Mouse (Mus musculus): ENCODE results near the gene Mrm3.

Gene Mrm3

GRCm38 (mm10) chr11:76252036-76252435, 8.5 kb downstream of the Mrm3 start:
- peak; percentile 67 for DNase-seq (ENCODE audit: low read depth, low spot score)

- peak; percentile 89 for DNase-seq (ENCODE audit: low read depth, low spot score)
Measured at GRCm38 (mm10) chr11:76253145-76253917, 9.8 kb downstream of the Mrm3 start.

GRCm38 (mm10) chr11:76253918-76254264, 10.4 kb downstream of the Mrm3 start:
- no peak for DNase-seq (ENCODE audit: low read depth, low spot score)

- DNase-seq (ENCODE audit: low read depth, low spot score), result peak; percentile 96
Measured at GRCm38 (mm10) chr11:76255431-76256001, 12.0 kb downstream of the Mrm3 start.

- no peak for DNase-seq (ENCODE audit: low read depth, low spot score)
Measured at GRCm38 (mm10) chr11:76256129-76256528, 12.6 kb downstream of the Mrm3 start.

- DNase-seq (ENCODE audit: low read depth, low spot score), result no peak
Measured at GRCm38 (mm10) chr11:76257386-76257785, 13.9 kb downstream of the Mrm3 start.

- no peak for DNase-seq (ENCODE audit: low read depth, low spot score)
Measured at GRCm38 (mm10) chr11:76258511-76258910, 15.0 kb downstream of the Mrm3 start.

- no peak for DNase-seq (ENCODE audit: low read depth, low spot score)
Measured at GRCm38 (mm10) chr11:76260208-76261050, 16.9 kb downstream of the Mrm3 start.

GRCm38 (mm10) chr11:76261224-76261623, 17.7 kb downstream of the Mrm3 start:
- DNase-seq (ENCODE audit: low read depth, low spot score), result no peak

- no peak for DNase-seq (ENCODE audit: low read depth, low spot score)
Measured at GRCm38 (mm10) chr11:76262611-76263351, 19.3 kb downstream of the Mrm3 start.

GRCm38 (mm10) chr11:76267550-76267949, 24.0 kb downstream of the Mrm3 start:
- no peak for DNase-seq (ENCODE audit: low read depth, low spot score)

- no peak for DNase-seq (ENCODE audit: low read depth, low spot score)
Measured at GRCm38 (mm10) chr11:76268001-76268459, 24.5 kb downstream of the Mrm3 start.

GRCm38 (mm10) chr11:76268521-76269065, 25.1 kb downstream of the Mrm3 start:
- no peak for DNase-seq (ENCODE audit: low read depth, low spot score)

GRCm38 (mm10) chr11:76272440-76272839, 28.9 kb downstream of the Mrm3 start:
- peak; percentile 79 for DNase-seq (ENCODE audit: low read depth, low spot score)

GRCm38 (mm10) chr11:76278960-76279852, 35.7 kb downstream of the Mrm3 start:
- DNase-seq (ENCODE audit: low read depth, low spot score), result peak; percentile 58

- DNase-seq (ENCODE audit: low read depth, low spot score), result no peak
Measured at GRCm38 (mm10) chr11:76279971-76280370, 36.5 kb downstream of the Mrm3 start.

GRCm38 (mm10) chr11:76283841-76284240, 40.3 kb downstream of the Mrm3 start:
- DNase-seq (ENCODE audit: low read depth, low spot score), result no peak

- DNase-seq (ENCODE audit: low read depth, low spot score), result peak; percentile 59
Measured at GRCm38 (mm10) chr11:76285431-76286075, 42.0 kb downstream of the Mrm3 start.

GRCm38 (mm10) chr11:76286534-76287126, 43.1 kb downstream of the Mrm3 start:
- DNase-seq (ENCODE audit: low read depth, low spot score), result no peak
